Mouse (Mus musculus): ENCODE results near the gene Hsd17b7.

GRCm38 (mm10) chr1:170005297-170005696 lies 36.3 kb upstream of the Hsd17b7 start:
- TF ChIP-seq CTCF (IDR thresholded peaks at IDR 0.05; ENCODE audit: low read depth) = no peak
- no peak for TF ChIP-seq EP300 (IDR thresholded peaks at IDR 0.05; ENCODE audit: low read depth)

All from liver, embryonic 14.5 days (tissue).